Mouse (Mus musculus) activated CD4-positive, CD25-positive, alpha-beta regulatory T cell, adult 4 months (primary cell): ENCODE measurements around the gene Elmo2. TPM values are rescaled to one million over a fixed set of nuclear protein-coding genes. Genes with fewer than 3 reads are reported as not detected.

Source experiments
- ATAC-seq: one replicate; pipeline ENCODE4 v1.8.0; 2017
- polyA plus RNA-seq, 2 experiments: library from polyadenylated mRNA; unstranded; fragments of 100-300 nt; shearing (Covaris generic); gene quantifications; one replicate each; pipeline ENCODE4 v1.2.1; 2017

The Elmo2 gene
- polyA plus RNA-seq, 2 experiments from 2014 or later = 30.4 to 35.4 TPM

DNA sequence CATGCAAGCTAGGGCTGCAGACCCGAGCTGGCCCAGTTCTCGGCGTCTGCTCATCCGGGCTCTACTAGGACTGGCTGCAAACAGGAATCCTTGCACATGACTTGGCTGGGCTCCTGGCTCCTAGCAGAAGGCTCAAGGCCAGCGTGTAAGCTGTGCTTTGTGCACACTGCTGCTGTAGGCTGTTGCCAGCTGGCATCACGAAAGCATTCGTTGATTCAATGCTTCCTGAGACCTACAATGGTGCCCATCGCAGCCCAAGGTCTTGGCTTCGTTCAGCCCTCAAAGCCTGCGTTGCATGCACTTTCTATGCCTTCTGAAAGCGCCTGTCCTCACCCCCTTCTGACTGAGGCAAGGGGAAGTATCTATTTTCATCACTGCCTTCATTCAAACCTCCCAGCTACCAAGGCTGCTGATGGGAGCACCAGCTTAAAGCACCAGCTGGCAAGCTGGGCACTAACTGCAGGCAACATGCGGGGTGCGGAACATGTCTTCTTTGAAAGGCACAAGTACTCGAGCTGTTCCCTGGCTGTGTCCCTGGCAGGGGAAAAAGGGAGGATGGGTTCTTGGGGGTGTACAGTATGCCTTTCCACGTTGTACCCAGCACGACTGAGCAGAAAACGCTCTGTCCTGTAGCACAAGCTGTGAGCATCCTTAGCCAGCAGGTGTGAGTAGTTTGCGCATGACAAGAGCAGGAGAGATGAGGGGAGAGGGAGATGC lies 37.8 kb downstream of the Elmo2 start:
- ATAC-seq = no peak

DNA sequence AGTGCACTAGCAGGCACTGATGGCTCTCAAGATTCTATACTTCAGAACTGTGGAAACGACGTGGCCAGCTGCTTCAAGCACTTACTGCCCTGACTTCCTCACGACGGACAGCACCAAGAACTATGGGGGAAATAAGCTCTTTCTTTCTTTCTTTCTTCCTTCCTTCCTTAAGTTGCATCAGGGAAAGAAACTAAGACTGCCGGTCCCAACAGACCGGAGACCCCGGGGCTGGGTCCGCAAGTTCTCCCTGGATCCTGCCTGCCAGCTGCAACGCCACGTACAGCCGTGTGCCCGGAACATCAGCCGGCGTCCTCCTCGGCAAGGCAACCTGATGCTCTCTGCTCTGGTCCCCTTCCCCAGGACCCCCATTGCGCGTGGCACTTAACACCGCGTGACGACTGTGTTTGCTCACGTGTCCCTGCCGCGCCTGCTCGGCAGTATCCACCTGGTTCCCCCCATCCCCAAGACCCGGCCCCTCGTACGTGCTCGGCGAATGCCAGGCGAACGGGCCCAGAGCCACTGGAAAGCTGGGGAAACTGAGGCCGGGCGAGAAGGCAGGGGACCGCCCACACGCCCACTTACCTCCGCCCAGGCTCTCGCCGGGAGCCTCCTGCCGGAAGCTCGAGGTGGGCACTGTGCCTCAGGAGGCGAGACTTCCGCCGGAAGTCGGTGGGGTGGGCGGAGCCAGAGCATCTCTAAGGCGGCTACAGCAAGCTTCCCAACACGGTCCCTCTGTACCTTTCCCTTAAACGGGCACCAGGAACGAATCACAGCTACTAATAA lies 38.9 kb downstream of the Elmo2 start, which contains the start of gene Slc35c2:
Slc35c2 (minus strand) TSS at position 668 of the 783 bp plus-strand sequence.
- peak; percentile 85 for ATAC-seq

- peak; percentile 24 for ATAC-seq
These were observed 39.7 kb downstream of the Elmo2 start for GRCm38 (mm10) chr2:165286361-165287201.

- peak; percentile 61 for ATAC-seq
These were observed 40.7 kb downstream of the Elmo2 start for GRCm38 (mm10) chr2:165285621-165286020.

GRCm38 (mm10) chr2:165285034-165285433 lies 41.2 kb downstream of the Elmo2 start:
- no peak for ATAC-seq

GRCm38 (mm10) chr2:165284377-165284776 lies 41.9 kb downstream of the Elmo2 start:
- ATAC-seq = no peak

DNA sequence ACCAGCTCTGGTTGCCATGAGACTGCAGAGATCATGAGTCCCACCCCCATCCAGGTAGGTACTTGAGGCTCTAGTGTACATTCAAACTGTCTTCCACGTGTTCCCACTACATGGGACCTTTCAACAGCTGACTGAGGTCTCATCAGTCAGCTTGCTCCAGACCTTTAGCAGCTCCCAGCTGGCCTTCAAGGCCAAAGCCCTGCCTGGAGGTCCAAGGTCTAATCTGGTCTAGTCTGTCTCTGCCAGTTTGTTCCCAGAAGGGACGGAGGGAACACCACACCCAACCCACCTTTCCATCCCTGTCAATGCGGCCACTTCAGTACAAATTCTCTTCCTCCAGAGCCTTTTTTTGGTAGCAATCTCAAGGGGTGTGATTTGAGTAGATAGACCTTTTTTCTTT lies 42.6 kb downstream of the Elmo2 start:
- ATAC-seq = no peak

DNA sequence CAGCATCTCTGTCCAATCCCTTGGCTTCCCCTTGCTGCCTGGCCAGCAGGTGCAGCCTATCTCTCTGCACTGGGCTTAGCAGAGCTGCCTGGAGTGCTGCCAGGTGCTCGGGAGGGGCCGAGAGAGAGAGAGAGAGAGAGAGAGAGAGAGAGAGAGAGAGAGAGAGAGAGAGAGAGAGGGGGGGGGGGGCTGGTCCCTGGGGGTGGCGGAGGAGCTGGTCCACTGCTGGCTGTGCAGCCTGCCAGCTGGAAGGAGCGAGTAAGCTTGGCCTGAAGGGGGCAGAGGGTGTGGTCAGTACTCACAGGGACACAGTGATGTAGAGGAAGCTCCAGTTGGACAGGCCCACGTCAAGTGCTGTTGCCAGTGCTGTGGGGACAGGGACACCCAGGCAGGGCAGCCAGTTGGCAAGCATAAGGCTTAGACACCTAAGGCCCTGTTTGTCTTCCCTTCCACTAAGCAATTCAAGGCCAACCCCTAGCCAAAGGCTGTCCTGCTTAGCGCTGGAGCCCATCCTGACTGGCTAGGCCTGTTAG lies 44.4 kb downstream of the Elmo2 start:
- ATAC-seq = no peak

DNA sequence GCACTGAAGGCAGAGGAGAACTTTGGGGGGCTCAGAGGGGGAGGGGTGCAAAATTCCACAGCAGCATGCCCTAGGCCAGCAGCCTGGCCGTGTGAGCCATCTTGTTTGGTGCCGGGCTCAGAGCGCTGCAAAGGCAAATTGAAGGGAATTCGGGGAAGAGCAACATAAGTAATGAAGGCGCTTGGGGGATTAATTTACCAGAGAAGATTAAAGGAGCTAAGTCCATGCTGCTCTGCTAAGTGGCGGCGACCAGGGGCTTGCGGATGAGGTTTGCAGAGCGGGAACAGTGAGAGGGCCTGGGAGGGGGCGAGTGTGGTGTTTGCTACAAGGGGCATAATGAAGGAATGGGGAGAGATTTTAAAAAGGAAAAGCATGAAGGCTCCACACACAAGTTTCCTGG lies 46.9 kb downstream of the Elmo2 start:
- ATAC-seq = no peak

DNA sequence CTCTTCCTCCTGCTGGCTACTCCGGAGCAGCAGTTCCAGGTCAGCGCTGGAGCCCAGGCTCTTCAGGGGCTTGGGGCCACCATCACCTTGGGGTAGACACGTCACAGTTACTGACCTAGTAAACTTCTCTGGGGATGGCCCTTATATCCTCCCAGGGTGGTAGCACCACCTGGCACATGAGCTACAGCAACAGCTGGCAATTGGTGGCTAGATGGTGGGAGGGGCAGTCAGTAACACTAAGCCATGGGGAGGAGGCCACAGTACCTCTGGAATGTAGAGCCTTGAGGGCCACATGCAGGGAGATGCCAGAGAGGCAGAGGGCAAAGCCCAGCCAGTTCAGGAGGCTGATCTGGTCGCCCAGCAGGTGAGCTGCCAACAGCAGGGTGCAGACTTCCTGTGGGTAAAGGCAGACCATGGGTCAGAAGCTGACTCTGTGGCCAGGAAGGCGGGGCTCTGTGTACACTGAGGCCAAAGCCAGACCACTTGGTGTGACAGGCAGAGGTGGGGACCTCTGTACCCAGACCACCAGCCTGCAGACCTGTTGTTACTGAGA lies 49.0 kb downstream of the Elmo2 start:
- ATAC-seq = no peak

DNA sequence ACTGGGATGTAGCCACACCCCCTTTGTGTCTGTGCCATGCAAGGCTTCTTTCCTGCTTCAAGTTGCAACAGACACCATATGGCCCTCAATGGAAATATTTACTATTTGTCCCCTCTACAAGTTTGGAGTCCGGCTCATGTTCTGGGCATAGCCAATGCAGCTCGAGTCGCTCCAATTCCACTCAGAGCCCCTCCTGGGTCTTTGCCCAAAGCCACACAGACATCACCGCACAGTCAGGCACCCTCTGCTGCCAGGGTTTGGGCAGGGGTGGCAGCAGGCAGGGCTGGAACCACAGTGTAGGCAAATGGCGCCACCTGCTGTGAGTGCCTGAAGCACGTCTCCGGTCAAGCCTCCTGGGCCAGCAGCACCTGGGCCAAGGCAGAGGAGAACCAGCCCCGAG lies 50.5 kb downstream of the Elmo2 start:
- no peak for ATAC-seq

DNA sequence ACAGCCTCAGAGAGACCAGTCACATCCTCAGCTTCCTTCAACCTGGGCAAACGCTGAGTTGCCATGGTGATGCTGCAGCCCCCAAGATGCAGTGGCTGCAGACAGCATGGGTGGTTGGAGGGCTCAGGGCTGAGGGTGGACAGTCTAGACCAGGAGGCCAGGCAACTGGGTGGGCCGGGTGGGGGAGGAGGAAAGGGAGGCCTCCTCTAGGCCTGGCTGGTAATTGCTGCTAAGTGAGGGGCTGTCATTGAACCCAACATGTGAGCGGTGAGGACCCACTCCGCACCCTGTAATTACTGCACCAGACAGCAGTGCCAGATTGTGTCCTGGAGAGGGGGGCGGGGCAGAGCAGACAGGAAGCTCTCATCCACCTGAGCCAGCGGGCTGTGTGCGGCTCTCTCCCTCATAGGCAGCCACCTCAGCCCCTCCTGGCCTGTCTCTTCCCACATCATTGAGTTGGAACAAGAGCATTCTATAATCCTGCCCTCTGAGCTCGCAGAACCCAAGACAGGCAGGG lies 51.1 kb downstream of the Elmo2 start:
- ATAC-seq = no peak

GRCm38 (mm10) chr2:165273589-165273988 lies 52.7 kb downstream of the Elmo2 start:
- no peak for ATAC-seq

DNA sequence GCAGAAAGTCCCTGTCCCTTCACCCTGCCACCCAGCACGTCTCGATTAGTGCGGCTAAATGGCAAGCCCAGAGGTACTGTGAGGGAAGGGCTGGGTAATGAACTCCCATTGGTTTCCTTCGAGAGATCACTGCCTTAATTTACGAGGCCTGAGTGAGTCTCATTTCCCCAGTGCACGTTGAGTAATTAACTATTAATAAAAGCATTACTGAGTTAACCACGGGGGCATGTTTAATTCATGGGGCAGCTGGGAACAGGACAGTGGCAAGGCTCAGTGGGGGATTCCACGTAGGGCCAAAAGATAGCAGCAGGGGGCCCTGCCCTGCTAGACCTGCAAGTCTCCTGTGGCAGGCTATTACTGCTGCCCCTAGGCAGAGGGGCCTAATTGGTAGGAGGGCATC lies 55.0 kb downstream of the Elmo2 start:
- ATAC-seq = no peak

- no peak for ATAC-seq
These were observed 55.4 kb downstream of the Elmo2 start for GRCm38 (mm10) chr2:165270858-165271257.

DNA sequence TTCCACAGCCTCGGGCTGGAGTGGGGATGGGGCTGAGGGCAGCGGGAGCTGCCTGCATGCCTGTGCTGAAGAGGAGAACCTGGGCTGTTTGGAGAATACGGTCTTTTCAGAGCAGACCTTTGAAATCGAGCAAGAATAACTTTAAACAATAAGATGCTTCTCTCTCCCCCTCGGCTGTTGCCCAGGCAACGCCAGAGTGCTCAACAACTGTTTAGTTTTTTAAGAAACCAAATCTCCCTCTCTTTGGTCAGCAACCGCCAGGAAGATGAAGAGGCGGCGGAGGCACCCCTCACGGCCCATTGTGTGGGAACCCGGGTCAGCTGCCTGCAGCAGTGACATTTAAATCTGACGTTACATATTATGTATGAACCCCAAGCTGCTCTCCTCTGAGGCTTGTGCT lies 59.5 kb downstream of the Elmo2 start:
- no peak for ATAC-seq

DNA sequence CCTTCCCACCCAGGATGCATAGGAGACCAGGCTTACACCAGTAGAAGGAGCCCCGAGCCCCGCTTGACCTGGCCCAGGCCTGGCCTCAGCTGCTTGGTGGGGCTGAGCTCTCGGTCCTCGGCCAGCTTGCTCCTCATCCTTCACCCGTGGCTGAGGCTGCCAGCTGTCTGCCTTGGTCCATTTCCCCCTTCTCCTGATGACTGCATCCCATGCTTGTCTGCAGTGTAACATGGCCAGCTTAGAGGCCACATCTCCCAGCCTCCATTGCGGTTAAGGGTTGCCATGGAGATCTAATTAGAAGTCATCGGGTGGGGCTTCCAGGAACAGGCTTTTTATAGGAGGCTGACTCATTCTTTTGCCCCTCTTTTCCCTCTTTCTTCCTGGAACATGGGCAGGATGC lies 62.4 kb downstream of the Elmo2 start:
- no peak for ATAC-seq

GRCm38 (mm10) chr2:165262274-165262990 lies 63.8 kb downstream of the Elmo2 start:
- no peak for ATAC-seq

GRCm38 (mm10) chr2:165259859-165260258 lies 66.4 kb downstream of the Elmo2 start:
- ATAC-seq = no peak

DNA sequence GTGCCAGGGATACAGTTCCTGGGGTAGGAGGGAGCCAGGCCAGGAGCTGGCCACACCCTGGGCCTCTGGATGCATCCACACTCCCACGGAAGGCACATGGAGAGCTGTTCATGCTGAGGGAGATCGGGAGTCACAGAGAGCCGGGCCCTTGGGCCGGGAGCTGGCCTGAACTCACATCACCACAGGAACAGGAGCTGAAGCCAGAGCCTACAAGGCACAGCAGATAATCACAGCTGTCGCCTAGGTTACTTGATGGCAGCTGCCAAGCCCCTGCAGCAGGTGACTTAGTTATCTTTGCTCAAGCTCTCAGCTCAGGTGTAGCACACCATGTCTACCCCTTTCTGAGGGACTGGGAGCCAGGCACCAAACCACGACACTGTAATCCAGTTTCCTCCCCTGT lies 68.0 kb downstream of the Elmo2 start:
- ATAC-seq = no peak

DNA sequence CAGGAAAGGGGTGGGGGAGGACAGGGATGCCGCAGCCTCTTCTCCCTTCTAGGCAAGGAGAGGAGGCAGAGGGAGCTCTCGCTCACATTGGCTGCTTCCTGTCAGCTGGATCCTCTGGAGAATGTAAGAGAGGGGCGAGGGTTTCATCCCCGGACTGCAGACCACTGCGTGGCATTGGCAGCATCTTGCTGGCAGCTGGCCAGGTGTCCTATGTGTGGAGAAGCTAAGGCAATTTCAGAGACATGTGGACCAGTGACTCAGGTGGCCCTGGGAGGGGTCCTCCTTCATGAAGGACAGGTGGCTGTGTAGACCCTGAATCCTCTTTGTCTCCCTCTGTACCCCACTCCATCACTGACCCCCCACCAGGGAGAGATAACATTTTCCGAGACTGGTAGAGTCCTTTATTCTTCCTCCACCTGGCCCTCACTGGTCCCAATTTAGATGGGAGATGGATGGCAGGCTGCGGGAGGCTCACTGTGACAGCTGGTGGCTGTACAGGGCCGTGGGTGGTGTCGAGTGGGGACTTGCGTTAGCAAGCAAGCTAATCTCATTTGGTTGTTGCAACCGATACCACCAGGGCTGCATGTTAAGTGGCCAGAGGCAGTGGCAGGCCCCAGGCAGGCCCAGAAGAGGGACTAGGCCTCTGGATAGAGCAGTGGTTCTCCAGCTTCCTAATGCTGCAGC lies 69.0 kb downstream of the Elmo2 start:
- no peak for ATAC-seq
